ENCODE assay signal across 8 mouse cellular contexts in genomic region chrX:52453445-52454182, GRCm38 (mm10).
DNase-seq lines count a peak whose midpoint lies in the region; ATAC-seq and TF ChIP-seq lines count a peak whose summit lies in the region.

No protein-coding gene starts in this region.

- DNase-seq in T-cell, adult 2 months (ENCODE audit: low spot score), result peak; percentile 4
- peak; percentile 67 to 68 for DNase-seq in cerebellum, postnatal 25 days
- peak; percentile 75 for DNase-seq in gastrocnemius, adult 18-20 months (ENCODE audit: low spot score)
- peak; percentile 83 for DNase-seq in hindbrain, postnatal 0 days (ENCODE audit: low spot score)
- peak; percentile 59 for DNase-seq in left cerebral cortex, adult 18-20 months (ENCODE audit: low spot score in 2 of 2)
- DNase-seq in mesoderm, embryonic 11.5 days (ENCODE audit: low read depth, low spot score), result peak; percentile 86
- peak; percentile 57 for DNase-seq in right cerebral cortex, postnatal 4 days

- H3K9me3 ChIP-seq in hindbrain, postnatal 0 days (ENCODE audit: low read length), result no peaks in the 10 kb centered on the region

- H3K27ac ChIP-seq in hindbrain, postnatal 0 days, result no peak overlapping the region

- WGBS in hindbrain, postnatal 0 days, result 29% methylated on average over 6 of the region's 6 CpGs

- TF ChIP-seq CTCF in hindbrain, postnatal 0 days (IDR thresholded peaks at IDR 0.05; ENCODE audit: low read depth), result peak; percentile 95

- H3K4me1 ChIP-seq in hindbrain, postnatal 0 days (ENCODE audit: insufficient read depth, low read length), result no peaks in the 10 kb centered on the region

- H3K27me3 ChIP-seq in hindbrain, postnatal 0 days (ENCODE audit: insufficient read depth, low read length), result no peaks in the 10 kb centered on the region

- H3K36me3 ChIP-seq in hindbrain, postnatal 0 days (ENCODE audit: insufficient read depth, low read length), result no peaks in the 10 kb centered on the region

- peak; percentile 87 for ATAC-seq in hindbrain, postnatal 0 days
- no peak for ATAC-seq in monocyte, adult 5-6 weeks (replicated peaks; ENCODE audit: insufficient number of reproducible peaks, low FRiP score, low TSS enrichment, poor library complexity, severe bottlenecking)

- H3K9ac ChIP-seq in hindbrain, postnatal 0 days (replicated peaks; ENCODE audit: low read length), result no peak overlapping the region

- H3K4me2 ChIP-seq in hindbrain, postnatal 0 days (ENCODE audit: low read depth, low read length), result peak overlapping the region; percentile 30; the same call in 1 of the 2 replicates

- H3K4me3 ChIP-seq in hindbrain, postnatal 0 days (ENCODE audit: low read length), result 0 out of 2 replicates have a peak overlapping the region, but pooled peaks have one; percentile 8

Comparison
In these comparisons a context has a peak if more than half of its experiments do, and no peak if none do; other contexts are left out.
1. DNase-seq: peak in every context shown above with its lines; median percentile 86 in mesoderm, embryonic 11.5 days; 83 in hindbrain, postnatal 0 days; 75 in gastrocnemius, adult 18-20 months; 68 in cerebellum, postnatal 25 days; 59 in left cerebral cortex, adult 18-20 months; 57 in right cerebral cortex, postnatal 4 days; 4 in T-cell, adult 2 months.